Mouse (Mus musculus) megakaryocyte, adult 5-6 weeks (primary cell): ENCODE results near the gene D830030K20Rik. TPM values are rescaled to one million over a fixed set of nuclear protein-coding genes. Genes with fewer than 3 reads are reported as not detected.
"Not testable (repeated sequence)": the region's sequence is repeated elsewhere in the genome, so short reads cannot be mapped to it uniquely, and the experiment has no call there.

ENCODE experiments used
- ATAC-seq: 2 replicates; pipeline ENCODE4 v1.8.0; 2016; ENCODE audit warnings: mild to moderate bottlenecking, inconsistent platforms; ENCODE audit not compliant: poor library complexity, severe bottlenecking
- total RNA-seq, 2 experiments: library from RNA; stranded (forward) in 1 of 2; stranded (reverse) in 1 of 2; fragments of 153-499, 151-499 nt in 1 of 2; fragments of 221-1000, 200-1000 nt in 1 of 2; gene quantifications; 2 replicates each; pipeline versions ENCODE4 v1.2.3 to v1.2.4; 2015 to 2017

D830030K20Rik gene
- total RNA-seq (2015) (not detected in 2 replicates), total RNA-seq (2017) (not detected in 2 replicates)

GRCm38 (mm10) chr14:3208272-3209152 is at the start of gene D830030K20Rik:
D830030K20Rik (plus strand) TSS chr14:3208488.
- not testable (repeated sequence) for ATAC-seq

- ATAC-seq: not testable (repeated sequence)
These were observed 20.3 kb upstream of the D830030K20Rik start, which contains the start of gene Gm5795 for GRCm38 (mm10) chr14:3187955-3188354. Gm5795 (plus strand) TSS chr14:3188255.

GRCm38 (mm10) chr14:3209367-3209766 is 1.1 kb downstream of the D830030K20Rik start:
- not testable (repeated sequence) for ATAC-seq

- ATAC-seq: not testable (repeated sequence)
These were observed 54.2 kb downstream of the D830030K20Rik start for GRCm38 (mm10) chr14:3262531-3262930.

Other genes starting within 250 kb of the D830030K20Rik start
- not detected in 2 replicates for gene Gm2888, start 178.5 kb upstream of the D830030K20Rik start, total RNA-seq (2015)
- gene Gm2888, start 178.5 kb upstream of the D830030K20Rik start, total RNA-seq (2017): not detected in 2 replicates
- not detected in 2 replicates for gene Gm2897, start 159.2 kb upstream of the D830030K20Rik start, total RNA-seq (2015)
- not detected in 2 replicates for gene Gm2897, start 159.2 kb upstream of the D830030K20Rik start, total RNA-seq (2017)
- not detected in 2 replicates for gene Gm10340, start 74.5 kb upstream of the D830030K20Rik start, total RNA-seq (2015)
- gene Gm10340, start 74.5 kb upstream of the D830030K20Rik start, total RNA-seq (2017): not detected in 2 replicates
- gene Gm5795, start 20.2 kb upstream of the D830030K20Rik start, total RNA-seq (2015): not detected in 2 replicates
- gene Gm5795, start 20.2 kb upstream of the D830030K20Rik start, total RNA-seq (2017): not detected in 2 replicates
- gene Gm2956, start 124.1 kb downstream of the D830030K20Rik start, total RNA-seq (2015): not detected in 2 replicates
- not detected in 2 replicates for gene Gm2956, start 124.1 kb downstream of the D830030K20Rik start, total RNA-seq (2017)
- gene Gm10413, start 186.6 kb downstream of the D830030K20Rik start, total RNA-seq (2015): not detected in 2 replicates
- not detected in 2 replicates for gene Gm10413, start 186.6 kb downstream of the D830030K20Rik start, total RNA-seq (2017)
- not detected in 2 replicates for gene Gm10409, start 204.1 kb downstream of the D830030K20Rik start, total RNA-seq (2015)
- not detected in 2 replicates for gene Gm10409, start 204.1 kb downstream of the D830030K20Rik start, total RNA-seq (2017)
- not detected in 2 replicates for gene Gm3005, start 219.6 kb downstream of the D830030K20Rik start, total RNA-seq (2015)
- not detected in 2 replicates for gene Gm3005, start 219.6 kb downstream of the D830030K20Rik start, total RNA-seq (2017)
- gene Gm10408, start 240.9 kb downstream of the D830030K20Rik start, total RNA-seq (2015): not detected in 2 replicates
- gene Gm10408, start 240.9 kb downstream of the D830030K20Rik start, total RNA-seq (2017): not detected in 2 replicates